Mouse (Mus musculus): ENCODE measurements around the gene Mrps35. TPM values are rescaled to one million over a fixed set of nuclear protein-coding genes. Genes with fewer than 3 reads are reported as not detected.

Gene Mrps35
- polyA plus RNA-seq, 1 experiment from 2014 or later: 94.8 TPM

DNA sequence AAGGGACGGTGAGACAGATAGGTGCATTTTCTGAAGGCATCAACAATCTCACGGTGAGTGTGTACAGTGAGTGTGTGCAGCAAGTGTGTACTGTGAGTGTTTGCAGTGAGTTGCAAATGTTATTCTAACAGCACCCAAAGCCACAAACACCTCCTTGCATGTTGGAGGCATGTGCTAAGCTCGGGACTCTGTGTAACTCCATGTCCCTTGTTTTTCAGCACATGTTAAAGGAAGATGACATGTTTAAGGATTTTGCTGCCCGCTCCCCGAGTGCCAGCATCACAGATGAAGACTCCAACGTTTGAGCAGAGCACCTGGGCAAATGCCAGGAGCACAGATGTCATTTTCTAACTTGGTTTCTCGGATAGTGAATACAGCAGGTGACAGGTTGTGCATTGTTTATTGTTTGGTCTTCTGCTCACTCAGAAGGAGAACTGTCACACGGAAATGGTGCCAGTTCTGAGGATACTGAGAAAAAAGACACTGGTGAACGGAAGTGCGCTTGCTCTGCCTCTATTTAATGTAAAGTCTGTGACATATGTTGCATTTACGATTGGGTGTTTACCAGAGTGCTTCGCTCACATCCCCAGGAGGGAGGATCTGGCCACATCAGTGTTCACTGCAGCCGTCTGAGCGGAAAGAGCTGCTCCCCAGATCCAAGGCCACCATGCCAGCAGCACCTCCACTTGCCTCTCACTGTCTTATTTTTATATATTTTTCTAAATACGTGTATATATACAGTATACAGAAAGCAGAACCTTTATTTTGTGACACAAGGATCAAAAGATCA lies 12.3 kb upstream of the Mrps35 start:
- Histone ChIP-seq H3K9me3 (no peaks in the 10 kb centered on the region), H3K27ac (no peak overlapping the region), H3K27me3 (no peaks in the 10 kb centered on the region), H3K4me3 (no peak overlapping the region), H3K9ac (no peak overlapping the region), H3K4me1 (no peaks in the 10 kb centered on the region), H3K4me2 (replicated peaks) (no peak overlapping the region), H3K36me3 (peaks cover 39% of the 10 kb centered on the region)
- 90% methylated on average over 15 of the region's 15 CpGs for WGBS
- no peak for ATAC-seq (ENCODE audit: insufficient number of reproducible peaks, insufficient read depth, low FRiP score, low TSS enrichment)

GRCm38 (mm10) chr6:147032303-147032925 lies 10.2 kb upstream of the Mrps35 start, which contains the start of gene Rep15:
Gene Rep15 (plus strand): TSS chr6:147032584.
- Histone ChIP-seq H3K4me2 (replicated peaks) (no peak within 1 kb of the TSS), H3K36me3 (peaks cover 21% of the 10 kb centered on the region), H3K4me1 (no peaks in the 10 kb centered on the region), H3K27me3 (no peaks in the 10 kb centered on the region), H3K4me3 (no peak within 1 kb of the TSS), H3K27ac (no peak within 1 kb of the TSS), H3K9ac (no peak within 1 kb of the TSS), H3K9me3 (no peaks in the 10 kb centered on the region)
- ATAC-seq (ENCODE audit: insufficient number of reproducible peaks, insufficient read depth, low FRiP score, low TSS enrichment): no peak
- WGBS: 60% methylated on average over 13 of the region's 13 CpGs

GRCm38 (mm10) chr6:147043633-147044032 lies 1.1 kb downstream of the Mrps35 start:
- Histone ChIP-seq H3K9ac (peak overlapping the region; percentile 86), H3K9me3 (0 out of 2 replicates have a peak, but pooled peaks cover 3% of the 10 kb centered on the region), H3K4me1 (peaks cover 8% of the 10 kb centered on the region; the same call in 1 of the 2 replicates), H3K4me2 (replicated peaks) (peak overlapping the region; percentile 59), H3K4me3 (peak overlapping the region; percentile 89), H3K27me3 (0 out of 2 replicates have a peak, but pooled peaks cover 3% of the 10 kb centered on the region), H3K27ac (no peak overlapping the region), H3K36me3 (peaks cover 20% of the 10 kb centered on the region)
- 50% methylated on average over 7 of the region's 7 CpGs for WGBS
- no peak for ATAC-seq (ENCODE audit: insufficient number of reproducible peaks, insufficient read depth, low FRiP score, low TSS enrichment)

- Histone ChIP-seq H3K4me3 (no peak overlapping the region), H3K36me3 (peaks cover 60% of the 10 kb centered on the region), H3K9ac (no peak overlapping the region), H3K27me3 (no peaks in the 10 kb centered on the region), H3K27ac (no peak overlapping the region), H3K9me3 (no peaks in the 10 kb centered on the region), H3K4me2 (replicated peaks) (no peak overlapping the region), H3K4me1 (no peaks in the 10 kb centered on the region)
- WGBS: 93% methylated on average over 13 of the region's 13 CpGs
- ATAC-seq (ENCODE audit: insufficient number of reproducible peaks, insufficient read depth, low FRiP score, low TSS enrichment): no peak
Observed at GRCm38 (mm10) chr6:147049239-147049805, 6.8 kb downstream of the Mrps35 start.

DNA sequence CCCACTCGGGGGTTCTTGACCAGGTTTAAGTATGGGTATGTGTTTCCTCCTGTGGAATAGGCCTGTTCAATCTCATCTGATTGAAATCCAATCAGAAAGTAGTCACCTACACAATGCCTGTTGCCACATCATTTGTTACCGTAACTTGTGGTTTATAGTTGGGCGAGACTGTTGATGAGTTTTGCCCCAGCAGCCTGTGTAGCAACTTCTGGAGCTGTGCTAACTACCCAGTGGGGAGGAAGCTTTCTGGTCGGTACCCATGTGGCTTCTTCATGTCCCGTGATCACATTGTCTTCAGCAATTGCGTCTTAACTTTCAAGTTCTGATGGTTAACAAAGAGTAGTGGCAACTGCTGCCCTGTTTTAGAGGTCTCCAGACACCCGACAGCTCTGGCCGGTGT lies 9.1 kb downstream of the Mrps35 start:
- no peak overlapping the region for H3K4me3 ChIP-seq
- no peak overlapping the region for H3K9ac ChIP-seq
- H3K4me2 ChIP-seq (replicated peaks): no peak overlapping the region
- no peaks in the 10 kb centered on the region for H3K9me3 ChIP-seq
- no peak for ATAC-seq (ENCODE audit: insufficient number of reproducible peaks, insufficient read depth, low FRiP score, low TSS enrichment)
- H3K27ac ChIP-seq: no peak overlapping the region
- no peaks in the 10 kb centered on the region for H3K4me1 ChIP-seq
- peaks cover 65% of the 10 kb centered on the region for H3K36me3 ChIP-seq
- no peaks in the 10 kb centered on the region for H3K27me3 ChIP-seq
- 92% methylated on average over 8 of the region's 8 CpGs for WGBS

- H3K4me3 ChIP-seq: no peak overlapping the region
- no peaks in the 10 kb centered on the region for H3K4me1 ChIP-seq
- WGBS: 91% methylated on average over 9 of the region's 9 CpGs
- H3K27me3 ChIP-seq: no peaks in the 10 kb centered on the region
- peaks cover 63% of the 10 kb centered on the region for H3K36me3 ChIP-seq
- H3K27ac ChIP-seq: no peak overlapping the region
- H3K9me3 ChIP-seq: no peaks in the 10 kb centered on the region
- H3K4me2 ChIP-seq (replicated peaks): no peak overlapping the region
- no peak overlapping the region for H3K9ac ChIP-seq
- no peak for ATAC-seq (ENCODE audit: insufficient number of reproducible peaks, insufficient read depth, low FRiP score, low TSS enrichment)
Observed at GRCm38 (mm10) chr6:147052440-147052839, 9.9 kb downstream of the Mrps35 start.

DNA sequence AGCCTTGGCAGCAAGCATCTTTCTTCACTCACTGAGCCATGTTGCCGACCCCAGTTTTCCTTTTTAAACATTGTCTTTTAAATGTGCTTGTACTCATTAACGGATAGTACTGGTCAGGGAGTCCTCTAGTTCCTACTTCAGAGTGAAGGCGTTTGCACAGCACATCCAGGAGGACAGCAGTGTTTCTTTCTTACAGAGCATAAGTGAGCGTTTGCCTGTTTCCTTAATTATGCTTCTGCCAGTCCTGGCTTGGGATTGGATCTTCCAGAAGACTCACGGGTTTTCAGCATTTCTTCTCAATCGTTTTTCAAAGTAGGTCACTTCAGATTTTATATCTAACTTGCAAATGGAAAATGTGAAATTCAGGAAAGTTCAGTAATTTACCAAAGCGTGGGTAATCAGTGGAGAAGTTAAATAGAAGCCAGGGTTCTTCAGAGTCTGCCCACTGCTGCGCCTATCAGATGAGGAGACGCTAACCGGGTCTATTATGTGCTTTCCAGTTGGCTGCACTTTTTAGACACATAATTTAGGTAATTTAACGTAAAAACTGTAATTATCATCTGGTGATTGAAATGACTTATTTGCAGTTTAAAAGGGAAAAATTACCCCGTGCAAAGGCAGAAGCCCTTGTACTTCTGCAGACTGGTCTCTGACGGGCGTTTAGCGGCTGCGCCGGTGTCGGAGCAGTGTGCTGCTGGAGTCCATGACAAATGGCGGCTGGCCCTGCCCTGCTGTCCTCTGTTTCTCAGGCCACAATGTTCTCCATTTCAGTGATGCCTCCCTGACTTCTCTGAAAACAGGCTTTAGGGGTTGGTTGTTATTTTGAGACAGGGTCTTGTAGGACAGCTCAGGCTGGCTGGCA lies 11.5 kb downstream of the Mrps35 start:
- H3K36me3 ChIP-seq: peaks cover 57% of the 10 kb centered on the region
- no peaks in the 10 kb centered on the region for H3K4me1 ChIP-seq

GRCm38 (mm10) chr6:147055374-147055977 lies 12.9 kb downstream of the Mrps35 start:
- Histone ChIP-seq H3K9me3 (no peaks in the 10 kb centered on the region), H3K4me2 (replicated peaks) (no peak overlapping the region), H3K4me1 (no peaks in the 10 kb centered on the region), H3K9ac (no peak overlapping the region), H3K4me3 (no peak overlapping the region), H3K36me3 (peaks cover 60% of the 10 kb centered on the region), H3K27ac (no peak overlapping the region), H3K27me3 (no peaks in the 10 kb centered on the region)
- no peak for ATAC-seq (ENCODE audit: insufficient number of reproducible peaks, insufficient read depth, low FRiP score, low TSS enrichment)
- 75% methylated on average over 10 of the region's 10 CpGs for WGBS

More for the DNA sequence above, 11.5 kb downstream of the Mrps35 start:
- Histone ChIP-seq H3K27me3 (no peaks in the 10 kb centered on the region), H3K4me3 (no peak overlapping the region), H3K9me3 (no peaks in the 10 kb centered on the region), H3K4me2 (replicated peaks) (no peak overlapping the region), H3K27ac (no peak overlapping the region), H3K9ac (0 out of 2 replicates have a peak overlapping the region, but pooled peaks have one; percentile 10)
- no peak for ATAC-seq (ENCODE audit: insufficient number of reproducible peaks, insufficient read depth, low FRiP score, low TSS enrichment)
- 77% methylated on average over 19 of the region's 19 CpGs for WGBS

DNA sequence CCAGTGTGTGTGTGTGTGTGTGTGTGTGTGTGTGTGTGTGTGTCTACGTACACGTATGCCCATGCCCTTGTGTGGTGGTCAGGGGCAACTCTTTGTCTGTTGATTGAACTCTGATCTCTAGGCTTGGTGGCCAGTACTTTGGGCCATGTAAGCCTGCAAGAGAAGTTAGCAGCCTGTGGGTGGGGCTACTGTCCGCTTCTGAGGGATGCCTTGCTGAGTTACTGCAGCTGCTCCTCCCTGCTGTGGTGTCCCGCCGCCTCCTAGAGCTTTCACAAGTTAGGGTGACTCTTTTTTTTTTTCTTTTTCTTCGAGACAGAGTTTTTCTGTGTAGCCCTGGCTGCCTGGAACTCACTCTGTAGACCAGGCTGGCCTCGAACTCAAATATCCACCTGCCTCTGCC lies 16.8 kb downstream of the Mrps35 start:
- Histone ChIP-seq H3K4me2 (replicated peaks) (no peak overlapping the region), H3K9me3 (no peaks in the 10 kb centered on the region), H3K9ac (no peak overlapping the region), H3K4me1 (no peaks in the 10 kb centered on the region; the same call in 1 of the 2 replicates), H3K27ac (no peak overlapping the region), H3K36me3 (peaks cover 48% of the 10 kb centered on the region), H3K27me3 (no peaks in the 10 kb centered on the region), H3K4me3 (no peak overlapping the region)
- no peak for ATAC-seq (ENCODE audit: insufficient number of reproducible peaks, insufficient read depth, low FRiP score, low TSS enrichment)
- 76% methylated on average over 7 of the region's 7 CpGs for WGBS

DNA sequence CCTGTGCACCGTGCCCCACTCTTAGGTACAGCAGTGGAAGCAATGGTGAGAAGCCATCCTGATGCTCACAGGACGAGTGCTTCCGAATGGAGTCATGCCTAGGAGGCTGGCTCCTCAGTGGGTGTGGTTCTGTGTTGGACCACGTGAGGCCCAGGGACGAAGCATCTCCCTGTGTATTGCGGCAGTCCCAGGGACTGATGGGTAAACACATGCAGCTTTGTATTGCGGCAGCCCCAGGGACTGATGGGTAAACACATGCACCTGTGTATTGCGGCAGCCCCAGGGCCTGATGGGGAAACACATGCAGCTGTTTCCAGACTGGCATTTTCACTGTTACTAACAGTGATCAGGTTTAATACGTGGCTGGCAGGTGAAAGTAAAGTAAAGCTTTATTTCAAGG lies 19.1 kb downstream of the Mrps35 start:
- no peak for ATAC-seq (ENCODE audit: insufficient number of reproducible peaks, insufficient read depth, low FRiP score, low TSS enrichment)
- no peak overlapping the region for H3K27ac ChIP-seq
- no peaks in the 10 kb centered on the region for H3K9me3 ChIP-seq
- no peak overlapping the region for H3K4me2 ChIP-seq (replicated peaks)
- no peak overlapping the region for H3K4me3 ChIP-seq
- 84% methylated on average over 9 of the region's 9 CpGs for WGBS
- no peak overlapping the region for H3K9ac ChIP-seq
- H3K4me1 ChIP-seq: no peaks in the 10 kb centered on the region; the same call in 1 of the 2 replicates
- no peaks in the 10 kb centered on the region for H3K27me3 ChIP-seq
- peaks cover 50% of the 10 kb centered on the region for H3K36me3 ChIP-seq

DNA sequence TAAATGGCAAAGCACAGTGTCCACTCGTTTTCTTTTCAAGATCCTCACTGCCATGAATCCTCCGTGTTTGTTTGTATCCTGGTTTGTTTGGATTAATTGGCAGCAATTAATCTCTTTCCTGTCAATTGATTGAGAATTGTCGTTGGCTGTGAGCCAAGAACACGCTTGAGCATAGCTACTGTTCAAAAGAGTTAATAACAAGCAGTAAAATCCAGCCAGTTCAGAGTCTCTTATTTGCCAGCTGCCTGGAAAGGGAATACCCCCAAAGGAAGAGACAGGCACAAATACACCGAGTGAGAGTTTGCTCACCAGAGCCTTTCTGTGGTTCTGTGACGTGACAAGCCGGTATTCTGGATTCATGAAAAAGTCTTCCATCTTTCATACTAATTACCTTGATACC lies 19.5 kb downstream of the Mrps35 start:
- 70% methylated on average over 7 of the region's 7 CpGs for WGBS
- peaks cover 52% of the 10 kb centered on the region for H3K36me3 ChIP-seq
- ATAC-seq (ENCODE audit: insufficient number of reproducible peaks, insufficient read depth, low FRiP score, low TSS enrichment): no peak

More for the DNA sequence above, 19.5 kb downstream of the Mrps35 start:
- no peak overlapping the region for H3K4me2 ChIP-seq (replicated peaks)
- no peaks in the 10 kb centered on the region for H3K27me3 ChIP-seq
- H3K4me3 ChIP-seq: no peak overlapping the region
- no peaks in the 10 kb centered on the region for H3K9me3 ChIP-seq
- H3K9ac ChIP-seq: no peak overlapping the region
- no peak overlapping the region for H3K27ac ChIP-seq
- H3K4me1 ChIP-seq: no peaks in the 10 kb centered on the region; the same call in 1 of the 2 replicates
